Mouse (Mus musculus) splenic B cell, adult 2 months (primary cell): Measurements from ENCODE around the gene C1qbp.

Experiments
- DNase-seq: peaks from one replicate; pipeline ENCODE4 v3.0.0-alpha.2; 2011; ENCODE audit warnings: low read depth, low spot score
- H3K27me3 ChIP-seq: 2 replicates; pipeline ENCODE4 v1.6.1; 2012; ENCODE audit warnings: mild to moderate bottlenecking, low read length, moderate library complexity, mixed read lengths; ENCODE audit not compliant: control insufficient read depth, poor library complexity, insufficient read depth, severe bottlenecking
- H3K36me3 ChIP-seq: 2 replicates; pipeline ENCODE4 v1.6.1; 2012; ENCODE audit warnings: mild to moderate bottlenecking, low read length, moderate library complexity, mixed read lengths; ENCODE audit not compliant: control insufficient read depth, poor library complexity, insufficient read depth, severe bottlenecking

Gene C1qbp

GRCm38 (mm10) chr11:70982557-70983228 lies at the start of gene C1qbp:
Gene C1qbp (minus strand): TSS chr11:70983026.
- no peaks in the 10 kb centered on the region for H3K27me3 ChIP-seq
- DNase-seq = peak; percentile 94
- peaks cover 6% of the 10 kb centered on the region for H3K36me3 ChIP-seq

- Histone ChIP-seq H3K36me3 (peaks cover under 1% of the 10 kb centered on the region; the same call in 1 of the 2 replicates), H3K27me3 (no peaks in the 10 kb centered on the region)
- no peak for DNase-seq
These were observed 49.2 kb upstream of the C1qbp start for GRCm38 (mm10) chr11:71032070-71032469.

- Histone ChIP-seq H3K36me3 (peaks cover 9% of the 10 kb centered on the region), H3K27me3 (no peaks in the 10 kb centered on the region)
- no peak for DNase-seq
These were observed 46.7 kb upstream of the C1qbp start for GRCm38 (mm10) chr11:71029403-71030118.

GRCm38 (mm10) chr11:71028280-71028679 lies 45.5 kb upstream of the C1qbp start:
- Histone ChIP-seq H3K27me3 (no peaks in the 10 kb centered on the region), H3K36me3 (peaks cover 14% of the 10 kb centered on the region)
- DNase-seq = no peak

- H3K27me3 ChIP-seq = no peaks in the 10 kb centered on the region
- H3K36me3 ChIP-seq = peaks cover 9% of the 10 kb centered on the region; the same call in 1 of the 2 replicates
- peak; percentile 99 for DNase-seq
These were observed 36.6 kb upstream of the C1qbp start, which contains the start of the genes Mis12 and Derl2 for GRCm38 (mm10) chr11:71019201-71020068. Gene Mis12 (plus strand): TSS chr11:71019611. Gene Derl2 (minus strand): TSS chr11:71019841.

- Histone ChIP-seq H3K27me3 (no peaks in the 10 kb centered on the region), H3K36me3 (peaks cover 7% of the 10 kb centered on the region; the same call in 1 of the 2 replicates)
- no peak for DNase-seq
These were observed 35.8 kb upstream of the C1qbp start for GRCm38 (mm10) chr11:71018416-71019200.

- DNase-seq = no peak
- H3K27me3 ChIP-seq = no peaks in the 10 kb centered on the region
- H3K36me3 ChIP-seq = peaks cover 11% of the 10 kb centered on the region; the same call in 1 of the 2 replicates
These were observed 34.2 kb upstream of the C1qbp start for GRCm38 (mm10) chr11:71017051-71017450.

GRCm38 (mm10) chr11:71012743-71013142 lies 29.9 kb upstream of the C1qbp start:
- H3K36me3 ChIP-seq = peaks cover 20% of the 10 kb centered on the region
- no peak for DNase-seq
- H3K27me3 ChIP-seq = no peaks in the 10 kb centered on the region

- H3K36me3 ChIP-seq = peaks cover 13% of the 10 kb centered on the region
- no peak for DNase-seq
- H3K27me3 ChIP-seq = no peaks in the 10 kb centered on the region
These were observed 25.5 kb upstream of the C1qbp start for GRCm38 (mm10) chr11:71008321-71008720.

- peaks cover 12% of the 10 kb centered on the region for H3K36me3 ChIP-seq
- DNase-seq = no peak
- no peaks in the 10 kb centered on the region for H3K27me3 ChIP-seq
These were observed 25.0 kb upstream of the C1qbp start for GRCm38 (mm10) chr11:71007831-71008230.

GRCm38 (mm10) chr11:71007026-71007425 lies 24.2 kb upstream of the C1qbp start:
- H3K27me3 ChIP-seq = no peaks in the 10 kb centered on the region
- DNase-seq = no peak
- peaks cover 10% of the 10 kb centered on the region for H3K36me3 ChIP-seq

- Histone ChIP-seq H3K36me3 (peaks cover 4% of the 10 kb centered on the region), H3K27me3 (no peaks in the 10 kb centered on the region)
- peak; percentile 6 for DNase-seq
These were observed 22.2 kb upstream of the C1qbp start for GRCm38 (mm10) chr11:71005046-71005445.

GRCm38 (mm10) chr11:71004316-71004773 lies 21.5 kb upstream of the C1qbp start, which contains the start of gene Dhx33:
Gene Dhx33 (minus strand): TSS chr11:71004437.
- Histone ChIP-seq H3K36me3 (peaks cover 4% of the 10 kb centered on the region), H3K27me3 (no peaks in the 10 kb centered on the region)
- peak; percentile 99 for DNase-seq
